Mouse (Mus musculus) CH12.LX (cell line): ENCODE measurements around the gene Tmtc1. TPM values are rescaled to one million over a fixed set of nuclear protein-coding genes. Genes with fewer than 3 reads are reported as not detected.
A peak's percentile ranks its signal among the peaks of the same experiment; 100 is the strongest.

ENCODE experiments used
- DNase-seq: peaks from one replicate; pipeline ENCODE4 v3.0.0-alpha.2; 2013; ENCODE audit errors: extremely low read depth
- H3K27ac ChIP-seq: 2 replicates; pipeline ENCODE4 v1.5.1; 2012; ENCODE audit warnings: low read depth, mild to moderate bottlenecking, control low read depth, moderate library complexity; ENCODE audit not compliant: insufficient read depth
- H3K27me3 ChIP-seq: replicated peaks from 2 replicates; pipeline ENCODE3; 2012; ENCODE audit warnings: inconsistent platforms
- H3K36me3 ChIP-seq, 2 experiments: replicated peaks in 1 of 2; 2 replicates each; pipeline versions ENCODE3 to v1.6.1; 2012; ENCODE audit warnings: inconsistent platforms in 1 of 2, low read length in 1 of 2, mild to moderate bottlenecking in 1 of 2, mixed read lengths in 1 of 2, moderate library complexity in 1 of 2; ENCODE audit not compliant: control insufficient read depth in 1 of 2, insufficient read depth in 1 of 2
- H3K4me1 ChIP-seq, 2 experiments: 2 replicates each; pipeline ENCODE4 v1.6.1; 2012; ENCODE audit warnings: inconsistent platforms in 1 of 2, moderate library complexity in 1 of 2; ENCODE audit not compliant: insufficient read depth in 2 of 2, control insufficient read depth in 1 of 2
- H3K4me2 ChIP-seq: 2 replicates; pipeline ENCODE4 v1.6.1; 2012; ENCODE audit warnings: low read depth, mild to moderate bottlenecking, control low read depth; ENCODE audit not compliant: poor library complexity, insufficient read depth, severe bottlenecking
- H3K4me3 ChIP-seq, 3 experiments: fragments of 150-350 bp in 1 of 3; sonication (generic) in 1 of 3; replicated peaks in 1 of 3; 2 replicates each; pipeline versions ENCODE3 to v1.5.1; 2011 to 2012; ENCODE audit warnings: low read depth in 2 of 3, low read length in 2 of 3, mild to moderate bottlenecking in 2 of 3, moderate library complexity in 2 of 3, control low read depth in 1 of 3, improper control_type of control experiment in 1 of 3, inconsistent platforms in 1 of 3, mixed read lengths in 1 of 3; ENCODE audit not compliant: poor library complexity in 1 of 3
- H3K79me2 ChIP-seq: replicated peaks from 2 replicates; pipeline ENCODE4 v1.6.1; 2012; ENCODE audit warnings: mild to moderate bottlenecking, moderate library complexity; ENCODE audit not compliant: control insufficient read depth, poor library complexity, insufficient read depth, severe bottlenecking; ENCODE audit errors: extremely low read depth
- H3K9ac ChIP-seq: 2 replicates; pipeline ENCODE4 v1.6.1; 2012; ENCODE audit warnings: low read depth, mild to moderate bottlenecking, control low read depth, moderate library complexity; ENCODE audit not compliant: insufficient read depth
- H3K9me3 ChIP-seq: replicated peaks from 2 replicates; pipeline ENCODE3; 2012; ENCODE audit warnings: low read length, inconsistent platforms, mixed read lengths
- BHLHE40 ChIP-seq: IDR thresholded peaks from 2 replicates; pipeline ENCODE4 v1.6.1; 2011; ENCODE audit warnings: mild to moderate bottlenecking, low read depth, low read length, improper control_type of control experiment
- CHD1 ChIP-seq: IDR thresholded peaks from 2 replicates; pipeline ENCODE4 v1.6.1; 2012; ENCODE audit warnings: low read depth, low read length, improper control_type of control experiment, inconsistent platforms
- CHD2 ChIP-seq: IDR thresholded peaks from 2 replicates; pipeline ENCODE4 v1.6.1; 2011; ENCODE audit warnings: low read length, improper control_type of control experiment
- HCFC1 ChIP-seq: IDR thresholded peaks from 2 replicates; pipeline ENCODE4 v1.6.1; 2012; ENCODE audit warnings: low read depth, mild to moderate bottlenecking, inconsistent platforms, low read length, improper control_type of control experiment
- IRF4 ChIP-seq: IDR thresholded peaks from 2 replicates; pipeline ENCODE4 v1.6.1; 2014; ENCODE audit warnings: low read depth, mild to moderate bottlenecking, inconsistent platforms, low read length, improper control_type of control experiment
- MAFK ChIP-seq: IDR thresholded peaks from 2 replicates; pipeline ENCODE4 v1.6.1; 2011; ENCODE audit warnings: low read length, improper control_type of control experiment; ENCODE audit not compliant: insufficient replicate concordance
- MAX ChIP-seq: IDR thresholded peaks from 2 replicates; pipeline ENCODE4 v1.6.1; 2011; ENCODE audit warnings: low read length, improper control_type of control experiment
- MEF2A ChIP-seq: IDR thresholded peaks from 2 replicates; pipeline ENCODE4 v1.6.1; 2014; ENCODE audit warnings: low read depth, mild to moderate bottlenecking, inconsistent platforms, low read length, improper control_type of control experiment, borderline replicate concordance
- MXI1 ChIP-seq: IDR thresholded peaks from 2 replicates; pipeline ENCODE4 v1.6.1; 2011; ENCODE audit warnings: mild to moderate bottlenecking, low read depth, low read length, improper control_type of control experiment
- NELFE ChIP-seq: IDR thresholded peaks from 2 replicates; pipeline ENCODE4 v1.6.1; 2011; ENCODE audit warnings: low read depth, low read length, improper control_type of control experiment
- NRF1 ChIP-seq: IDR thresholded peaks from 2 replicates; pipeline ENCODE4 v1.6.1; 2014; ENCODE audit warnings: low read depth, mild to moderate bottlenecking, inconsistent platforms, low read length, improper control_type of control experiment, moderate library complexity
- POLR2A ChIP-seq: IDR thresholded peaks from 2 replicates; pipeline ENCODE4 v1.6.1; 2011; ENCODE audit warnings: low read depth, mild to moderate bottlenecking, improper control_type of control experiment, low read length
- RCOR1 ChIP-seq: conservative IDR thresholded peaks from 2 replicates; pipeline ENCODE4 v1.6.1; 2012; ENCODE audit warnings: low read depth, mild to moderate bottlenecking, inconsistent platforms, low read length, improper control_type of control experiment
- TBP ChIP-seq: conservative IDR thresholded peaks from 2 replicates; pipeline ENCODE4 v1.6.1; 2011; ENCODE audit warnings: low read depth, low read length, improper control_type of control experiment
- TCF12 ChIP-seq: IDR thresholded peaks from 2 replicates; pipeline ENCODE4 v1.6.1; 2014; ENCODE audit warnings: low read depth, mild to moderate bottlenecking, inconsistent platforms, low read length, improper control_type of control experiment
- UBTF ChIP-seq: IDR thresholded peaks from 2 replicates; pipeline ENCODE4 v1.6.1; 2012; ENCODE audit warnings: low read depth, mild to moderate bottlenecking, inconsistent platforms, low read length, improper control_type of control experiment, moderate library complexity
- USF1 ChIP-seq: IDR thresholded peaks from 2 replicates; pipeline ENCODE4 v1.6.1; 2014; ENCODE audit warnings: low read depth, mild to moderate bottlenecking, inconsistent platforms, low read length, improper control_type of control experiment
- ZNF384 ChIP-seq: IDR thresholded peaks from 2 replicates; pipeline ENCODE4 v1.6.1; 2012; ENCODE audit warnings: low read depth, low read length, improper control_type of control experiment, inconsistent platforms
- dilution Hi-C: fragments of 300-500 bp; cut with MboI; formaldehyde crosslinking; loops from 2 replicates; pipeline ENCODE4 v1.14.3; 2020; ENCODE audit warnings: low sequenced_read_pairs; ENCODE audit not compliant: extremely low pct_unique_long_range_greater_than_20kb, extremely low pct_ligation_motif_present
- in situ Hi-C: fragments of 300-500 bp; cut with MboI; formaldehyde crosslinking; loops from 3 replicates; pipeline ENCODE4 v1.14.3; 2019; ENCODE audit warnings: low sequenced_read_pairs, low pct_ligation_motif_present, low pct_unique_long_range_greater_than_20kb, mixed read lengths
- polyA plus RNA-seq: library from polyadenylated mRNA; unstranded; fragments of >175 nt; gene quantifications from 2 replicates; pipeline ENCODE4 v1.2.1, GENCODE M21; 2012; ENCODE audit warnings: low read depth; ENCODE audit not compliant: insufficient read length
- total RNA-seq, 2 experiments: library from RNA; depleted of rRNA; stranded (reverse); fragments of 300-350 nt in 1 of 2; fragments of >200 nt in 1 of 2; gene quantifications; 2 replicates each; pipeline ENCODE4 v1.2.3; 2012 to 2014

Gene Tmtc1
- total and polyA plus RNA-seq, 3 experiments = 0.03 to 0.13 (median 0.04) TPM

DNA sequence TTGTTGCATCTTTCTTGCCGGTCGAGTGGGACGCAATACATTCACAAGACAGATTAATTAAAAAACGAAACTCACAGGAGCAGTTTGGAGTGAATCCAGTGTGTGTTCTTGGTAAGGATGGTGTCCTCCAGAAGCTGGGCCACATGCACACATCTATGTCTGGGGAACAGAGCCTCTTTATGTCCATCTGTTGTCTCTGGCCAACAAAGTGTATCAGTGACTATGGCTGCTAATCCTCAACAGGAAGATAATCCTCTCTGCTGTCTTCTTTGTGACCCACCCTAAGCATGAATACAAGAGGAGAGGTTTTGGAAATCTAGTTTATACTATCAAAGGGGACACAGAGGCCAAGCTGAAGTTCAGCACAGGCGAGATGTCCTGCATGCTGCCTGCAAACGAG is 34.2 kb upstream of the Tmtc1 start:
- no peaks in the 10 kb centered on the region for H3K36me3 ChIP-seq
- H3K4me2 ChIP-seq = no peak overlapping the region
- H3K9me3 ChIP-seq = no peaks in the 10 kb centered on the region
- no peak overlapping the region for H3K4me3 ChIP-seq
- H3K27ac ChIP-seq = no peak overlapping the region
- no peak overlapping the region for H3K9ac ChIP-seq
- no peaks in the 10 kb centered on the region for H3K27me3 ChIP-seq
- in situ Hi-C loops = no loop called here
- TF ChIP-seq BHLHE40 (no peak), TCF12 (no peak), USF1 (no peak), MAX (no peak), HCFC1 (no peak), TBP (no peak), UBTF (no peak), NELFE (no peak), CHD1 (no peak), POLR2A (no peak), NRF1 (no peak), RCOR1 (no peak), MEF2A (no peak), MXI1 (no peak), CHD2 (no peak), ZNF384 (no peak)
- no peaks in the 10 kb centered on the region for H3K4me1 ChIP-seq
- dilution Hi-C loops = no loop called here
- no peak for DNase-seq
- no peaks in the 10 kb centered on the region for H3K79me2 ChIP-seq

DNA sequence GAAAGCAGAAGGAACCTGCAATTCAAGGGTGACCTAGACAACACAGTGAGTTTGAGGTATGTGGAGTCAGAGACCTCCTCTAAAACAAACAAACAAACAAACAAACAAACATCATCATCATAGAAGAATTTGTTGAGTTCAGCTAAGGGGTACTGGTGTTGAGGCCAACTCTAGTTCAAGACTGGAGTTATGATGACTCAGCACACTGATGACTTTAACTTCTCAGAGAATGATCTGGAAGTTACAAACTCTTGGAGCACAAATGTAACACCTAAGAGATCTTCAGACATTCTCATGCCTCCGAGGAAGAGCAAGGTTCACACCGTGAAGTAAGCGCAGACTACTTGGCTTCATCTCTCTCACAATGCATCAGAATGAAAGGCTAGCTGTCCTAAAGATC is 28.1 kb upstream of the Tmtc1 start:
- Histone ChIP-seq H3K36me3 (no peaks in the 10 kb centered on the region), H3K4me2 (no peak overlapping the region), H3K4me1 (peaks cover 0 to 3% of the 10 kb centered on the region in 2 experiments; a peak in 1 of 4 replicates), H3K4me3 (no peak overlapping the region), H3K27ac (no peak overlapping the region), H3K27me3 (no peaks in the 10 kb centered on the region), H3K9me3 (no peaks in the 10 kb centered on the region), H3K9ac (no peak overlapping the region), H3K79me2 (no peaks in the 10 kb centered on the region)
- dilution Hi-C loops (no loop called here), in situ Hi-C loops (no loop called here)
- no peak for DNase-seq
- peak; percentile 78 for TF ChIP-seq MAFK
- no peak for TF ChIP-seq IRF4
